Mouse (Mus musculus): Measurements from ENCODE around the gene Ess2. TPM values are rescaled to one million over a fixed set of nuclear protein-coding genes. Genes with fewer than 3 reads are reported as not detected.
"Not testable (repeated sequence)": the region's sequence is repeated elsewhere in the genome, so short reads cannot be mapped to it uniquely, and the experiment has no call there.

The Ess2 gene
- 42.0 and 45.1 TPM in 2 replicates for polyA plus RNA-seq (2014; fragmentation: Nextera tagmentation; extraction: Ambion mirVana)

- peaks cover 10% of the 10 kb centered on the region for H3K4me1 ChIP-seq (ENCODE audit: control insufficient read depth, insufficient read depth, low read length)
- H3K9ac ChIP-seq (ENCODE audit: low read length) = peak within 1 kb of the TSS; percentile 73
- peak within 1 kb of the TSS; percentile 67 for H3K4me3 ChIP-seq (ENCODE audit: low read depth, low read length)
- H3K27me3 ChIP-seq (ENCODE audit: control insufficient read depth, insufficient read depth, low read length) = peaks cover 43% of the 10 kb centered on the region
- no peaks in the 10 kb centered on the region for H3K9me3 ChIP-seq (ENCODE audit: control insufficient read depth, low read length)
- 0 out of 2 replicates have a peak within 1 kb of the TSS, but pooled peaks have one; percentile 35 for H3K27ac ChIP-seq (ENCODE audit: low read depth, low read length)
- ATAC-seq (ENCODE audit: insufficient read depth, low FRiP score, low TSS enrichment) = peak; percentile 89
- H3K36me3 ChIP-seq (ENCODE audit: control insufficient read depth, insufficient read depth, low read length) = peaks cover 14% of the 10 kb centered on the region
- WGBS = under 1% methylated on average over 35 of the region's 35 CpGs
- peak within 1 kb of the TSS; percentile 74 for H3K4me2 ChIP-seq (ENCODE audit: low read depth)
- peak; percentile 93 for DNase-seq (ENCODE audit: low spot score)
Measured at GRCm38 (mm10) chr16:17911052-17911595, at the start of gene Ess2. Ess2 (minus strand) TSS chr16:17911348.

GRCm38 (mm10) chr16:17956052-17956638 lies 45.0 kb upstream of the Ess2 start:
- H3K4me2 ChIP-seq (ENCODE audit: low read depth); H3K4me3 ChIP-seq (ENCODE audit: low read depth, low read length); DNase-seq (ENCODE audit: low spot score); H3K27ac ChIP-seq (ENCODE audit: low read depth, low read length); ATAC-seq (ENCODE audit: insufficient read depth, low FRiP score, low TSS enrichment); H3K36me3 ChIP-seq (ENCODE audit: control insufficient read depth, insufficient read depth, low read length); H3K9me3 ChIP-seq (ENCODE audit: control insufficient read depth, low read length); H3K4me1 ChIP-seq (ENCODE audit: control insufficient read depth, insufficient read depth, low read length); H3K27me3 ChIP-seq (ENCODE audit: control insufficient read depth, insufficient read depth, low read length); H3K9ac ChIP-seq (ENCODE audit: low read length): not testable (repeated sequence)
- WGBS = 93% methylated on average over 16 of the region's 17 CpGs

- Histone ChIP-seq H3K27me3 (ENCODE audit: control insufficient read depth, insufficient read depth, low read length) (no peaks in the 10 kb centered on the region), H3K4me3 (ENCODE audit: low read depth, low read length) (no peak overlapping the region)
- DNase-seq (ENCODE audit: low spot score) = no peak
Measured at GRCm38 (mm10) chr16:17951618-17952017, 40.5 kb upstream of the Ess2 start.

GRCm38 (mm10) chr16:17950068-17950467 lies 38.9 kb upstream of the Ess2 start:
- 63% methylated on average over 4 of the region's 4 CpGs for WGBS
- peak overlapping the region; percentile 17; the same call in 1 of the 2 replicates for H3K27ac ChIP-seq (ENCODE audit: low read depth, low read length)
- ATAC-seq (ENCODE audit: insufficient read depth, low FRiP score, low TSS enrichment) (no peak), DNase-seq (ENCODE audit: low spot score) (no peak)
- no peak overlapping the region for H3K4me3 ChIP-seq (ENCODE audit: low read depth, low read length)
- H3K4me1 ChIP-seq (ENCODE audit: control insufficient read depth, insufficient read depth, low read length) = no peaks in the 10 kb centered on the region
- no peak overlapping the region for H3K9ac ChIP-seq (ENCODE audit: low read length)
- no peaks in the 10 kb centered on the region for H3K9me3 ChIP-seq (ENCODE audit: control insufficient read depth, low read length)
- H3K4me2 ChIP-seq (ENCODE audit: low read depth) = no peak overlapping the region
- no peaks in the 10 kb centered on the region for H3K36me3 ChIP-seq (ENCODE audit: control insufficient read depth, insufficient read depth, low read length)
- H3K27me3 ChIP-seq (ENCODE audit: control insufficient read depth, insufficient read depth, low read length) = no peaks in the 10 kb centered on the region

More at GRCm38 (mm10) chr16:17951618-17952017, 40.5 kb upstream of the Ess2 start:
- Histone ChIP-seq H3K4me1 (ENCODE audit: control insufficient read depth, insufficient read depth, low read length) (no peaks in the 10 kb centered on the region), H3K9ac (ENCODE audit: low read length) (no peak overlapping the region), H3K27ac (ENCODE audit: low read depth, low read length) (no peak overlapping the region), H3K4me2 (ENCODE audit: low read depth) (no peak overlapping the region), H3K9me3 (ENCODE audit: control insufficient read depth, low read length) (no peaks in the 10 kb centered on the region), H3K36me3 (ENCODE audit: control insufficient read depth, insufficient read depth, low read length) (no peaks in the 10 kb centered on the region)
- ATAC-seq (ENCODE audit: insufficient read depth, low FRiP score, low TSS enrichment) = no peak
- WGBS = 84% methylated on average over 4 of the region's 4 CpGs

GRCm38 (mm10) chr16:17949421-17949877 lies 38.3 kb upstream of the Ess2 start:
- DNase-seq (ENCODE audit: low spot score) (peak; percentile 54), ATAC-seq (ENCODE audit: insufficient read depth, low FRiP score, low TSS enrichment) (peak; percentile 60; the same call in 1 of the 2 replicates)
- no peaks in the 10 kb centered on the region for H3K4me1 ChIP-seq (ENCODE audit: control insufficient read depth, insufficient read depth, low read length)
- no peak overlapping the region for H3K27ac ChIP-seq (ENCODE audit: low read depth, low read length)
- no peak overlapping the region for H3K4me2 ChIP-seq (ENCODE audit: low read depth)
- no peak overlapping the region for H3K4me3 ChIP-seq (ENCODE audit: low read depth, low read length)
- H3K9ac ChIP-seq (ENCODE audit: low read length) = 0 out of 2 replicates have a peak overlapping the region, but pooled peaks have one; percentile 8
- no peaks in the 10 kb centered on the region for H3K36me3 ChIP-seq (ENCODE audit: control insufficient read depth, insufficient read depth, low read length)
- H3K27me3 ChIP-seq (ENCODE audit: control insufficient read depth, insufficient read depth, low read length) = no peaks in the 10 kb centered on the region
- WGBS = 38% methylated on average over 2 of the region's 2 CpGs
- no peaks in the 10 kb centered on the region for H3K9me3 ChIP-seq (ENCODE audit: control insufficient read depth, low read length)

- Histone ChIP-seq H3K9me3 (ENCODE audit: control insufficient read depth, low read length) (no peaks in the 10 kb centered on the region), H3K27me3 (ENCODE audit: control insufficient read depth, insufficient read depth, low read length) (no peaks in the 10 kb centered on the region), H3K27ac (ENCODE audit: low read depth, low read length) (no peak overlapping the region), H3K4me2 (ENCODE audit: low read depth) (no peak overlapping the region), H3K4me3 (ENCODE audit: low read depth, low read length) (no peak overlapping the region), H3K36me3 (ENCODE audit: control insufficient read depth, insufficient read depth, low read length) (no peaks in the 10 kb centered on the region), H3K4me1 (ENCODE audit: control insufficient read depth, insufficient read depth, low read length) (no peaks in the 10 kb centered on the region), H3K9ac (ENCODE audit: low read length) (no peak overlapping the region)
- ATAC-seq (ENCODE audit: insufficient read depth, low FRiP score, low TSS enrichment) (no peak), DNase-seq (ENCODE audit: low spot score) (no peak)
- 53% methylated on average over 7 of the region's 7 CpGs for WGBS
Measured at GRCm38 (mm10) chr16:17945081-17945831, 34.1 kb upstream of the Ess2 start.

- DNase-seq (ENCODE audit: low spot score) = no peak
- H3K9ac ChIP-seq (ENCODE audit: low read length) = no peak overlapping the region
- H3K9me3 ChIP-seq (ENCODE audit: control insufficient read depth, low read length) = no peaks in the 10 kb centered on the region
- no peaks in the 10 kb centered on the region for H3K36me3 ChIP-seq (ENCODE audit: control insufficient read depth, insufficient read depth, low read length)
- no peak for ATAC-seq (ENCODE audit: insufficient read depth, low FRiP score, low TSS enrichment)
- H3K4me3 ChIP-seq (ENCODE audit: low read depth, low read length) = no peak overlapping the region
- no peak overlapping the region for H3K4me2 ChIP-seq (ENCODE audit: low read depth)
- H3K27ac ChIP-seq (ENCODE audit: low read depth, low read length) = no peak overlapping the region
- no peaks in the 10 kb centered on the region for H3K4me1 ChIP-seq (ENCODE audit: control insufficient read depth, insufficient read depth, low read length)
- 69% methylated on average over 8 of the region's 8 CpGs for WGBS
- no peaks in the 10 kb centered on the region for H3K27me3 ChIP-seq (ENCODE audit: control insufficient read depth, insufficient read depth, low read length)
Measured at GRCm38 (mm10) chr16:17943466-17943865, 32.3 kb upstream of the Ess2 start.

GRCm38 (mm10) chr16:17939255-17939751 lies 28.2 kb upstream of the Ess2 start:
- Histone ChIP-seq H3K4me1 (ENCODE audit: control insufficient read depth, insufficient read depth, low read length) (no peaks in the 10 kb centered on the region), H3K27ac (ENCODE audit: low read depth, low read length) (no peak overlapping the region), H3K4me3 (ENCODE audit: low read depth, low read length) (no peak overlapping the region), H3K9ac (ENCODE audit: low read length) (no peak overlapping the region), H3K4me2 (ENCODE audit: low read depth) (no peak overlapping the region), H3K9me3 (ENCODE audit: control insufficient read depth, low read length) (no peaks in the 10 kb centered on the region), H3K27me3 (ENCODE audit: control insufficient read depth, insufficient read depth, low read length) (no peaks in the 10 kb centered on the region), H3K36me3 (ENCODE audit: control insufficient read depth, insufficient read depth, low read length) (no peaks in the 10 kb centered on the region)
- ATAC-seq (ENCODE audit: insufficient read depth, low FRiP score, low TSS enrichment) (no peak), DNase-seq (ENCODE audit: low spot score) (no peak)
- 64% methylated on average over 9 of the region's 9 CpGs for WGBS
